Mouse (Mus musculus) forebrain, postnatal 0 days (tissue): Measurements from ENCODE around the gene Lrrc25. TPM values are rescaled to one million over a fixed set of nuclear protein-coding genes. Genes with fewer than 3 reads are reported as not detected.

Experiments
- ATAC-seq: fragments of 200-750 bp; cut with Nextera tagmentation; 2 replicates; pipeline ENCODE4 v1.8.0; 2017; ENCODE audit warnings: mild to moderate bottlenecking, moderate library complexity
- DNase-seq: peaks from one replicate; pipeline ENCODE4 v3.0.0-alpha.2; 2015
- H3K27ac ChIP-seq: fragments of 300-500 bp; sonication (generic); 2 replicates; pipeline ENCODE4 v1.5.1; 2014; ENCODE audit warnings: low read depth, mild to moderate bottlenecking, antibody characterized with exemption, low read length, moderate library complexity, mixed read lengths
- H3K27me3 ChIP-seq: fragments of 300-500 bp; sonication (generic); 2 replicates; pipeline ENCODE4 v1.6.1; 2014; ENCODE audit warnings: mild to moderate bottlenecking, low read length, mixed read lengths; ENCODE audit not compliant: insufficient read depth
- H3K36me3 ChIP-seq: fragments of 300-500 bp; sonication (generic); 2 replicates; pipeline ENCODE4 v1.6.1; 2014; ENCODE audit warnings: mild to moderate bottlenecking, moderate library complexity; ENCODE audit not compliant: insufficient read depth
- H3K4me1 ChIP-seq: fragments of 300-500 bp; sonication (generic); 2 replicates; pipeline ENCODE4 v1.6.1; 2014; ENCODE audit warnings: antibody characterized with exemption; ENCODE audit not compliant: insufficient read depth
- H3K4me2 ChIP-seq: fragments of 300-500 bp; sonication (generic); 2 replicates; pipeline ENCODE4 v1.6.1; 2014; ENCODE audit warnings: low read depth, mild to moderate bottlenecking, moderate library complexity
- H3K4me3 ChIP-seq: fragments of 300-500 bp; sonication (generic); 2 replicates; pipeline ENCODE4 v1.5.1; 2014; ENCODE audit warnings: low read depth, low read length, mixed read lengths
- H3K9ac ChIP-seq: fragments of 300-500 bp; sonication (generic); 2 replicates; pipeline ENCODE4 v1.6.1; 2014; ENCODE audit warnings: mild to moderate bottlenecking
- H3K9me3 ChIP-seq: fragments of 300-500 bp; sonication (generic); 2 replicates; pipeline ENCODE4 v1.6.1; 2016; ENCODE audit warnings: low read length
- CTCF ChIP-seq: sonication (generic); IDR thresholded peaks from 2 replicates; pipeline ENCODE4 v1.5.1; 2016; ENCODE audit warnings: antibody characterized with exemption, control low read depth, low read depth
- WGBS: fragments of 180-500 bp; shearing (Covaris S2); extraction: QIAGEN DNeasy Blood & Tissue Kit; methylation state at CpG from one replicate; pipeline ENCODE4 v1.1.7; 2014; 5-methylcytosine and 5-hydroxymethylcytosine counted together
- polyA plus RNA-seq: library from polyadenylated mRNA; unstranded; fragments of >200 nt; fragmentation: Nextera tagmentation; extraction: Ambion mirVana; gene quantifications from 2 replicates; pipeline ENCODE4 v1.2.1, GENCODE M21; 2015
- total RNA-seq: library from RNA; depleted of rRNA; stranded (reverse); fragments of >200 nt; gene quantifications from 2 replicates; pipeline ENCODE4 v1.2.3, GENCODE M21; 2014

Lrrc25 gene
- total and polyA plus RNA-seq, 2 experiments from 2014 or later: 1.2 to 2.8 TPM

DNA sequence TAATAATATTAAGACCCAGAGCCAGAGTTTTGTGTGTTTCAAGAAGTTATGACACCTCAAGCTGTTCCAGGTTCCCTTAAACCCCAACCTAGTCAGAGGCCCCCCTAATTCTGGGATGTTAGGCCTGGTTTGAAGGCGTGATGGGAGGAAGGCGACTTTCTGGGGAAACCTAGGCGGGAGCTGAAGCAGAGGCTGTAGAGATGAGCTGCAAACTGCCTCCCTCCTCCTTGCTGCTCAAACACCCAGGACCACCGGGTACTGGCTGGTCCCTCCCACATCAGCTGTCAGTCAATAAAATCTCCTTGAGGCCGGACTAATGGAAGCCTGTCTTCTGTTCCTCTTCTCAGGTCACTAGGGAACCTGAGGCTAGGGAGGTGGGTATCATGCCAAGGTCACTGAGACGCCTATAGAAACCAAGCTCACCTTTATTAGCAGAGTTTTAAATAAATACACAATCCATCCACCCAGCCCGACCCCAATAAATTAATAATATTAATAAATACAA, 13.1 kb downstream of the Lrrc25 start:
- H3K36me3 ChIP-seq: no peaks in the 10 kb centered on the region
- DNase-seq: no peak
- H3K4me3 ChIP-seq: peak overlapping the region; percentile 40
- ATAC-seq: no peak
- no peaks in the 10 kb centered on the region for H3K9me3 ChIP-seq
- 0 out of 2 replicates have a peak, but pooled peaks cover 3% of the 10 kb centered on the region for H3K4me1 ChIP-seq
- H3K4me2 ChIP-seq: peak overlapping the region; percentile 60
- 61% methylated on average over 7 of the region's 7 CpGs for WGBS
- H3K9ac ChIP-seq: peak overlapping the region; percentile 53
- H3K27ac ChIP-seq: peak overlapping the region; percentile 74; the same call in 1 of the 2 replicates
- no peak for TF ChIP-seq CTCF
- H3K27me3 ChIP-seq: no peaks in the 10 kb centered on the region; the same call in 1 of the 2 replicates

- no peaks in the 10 kb centered on the region for H3K9me3 ChIP-seq
- H3K9ac ChIP-seq: peak overlapping the region; percentile 53
- H3K27me3 ChIP-seq: no peaks in the 10 kb centered on the region; the same call in 1 of the 2 replicates
- H3K4me2 ChIP-seq: peak overlapping the region; percentile 60
- DNase-seq: peak; percentile 95
- H3K4me1 ChIP-seq: 0 out of 2 replicates have a peak, but pooled peaks cover 3% of the 10 kb centered on the region
- peak overlapping the region; percentile 40 for H3K4me3 ChIP-seq
- ATAC-seq: peak; percentile 97
- peak; percentile 100 for TF ChIP-seq CTCF
- WGBS: 2% methylated on average over 60 of the region's 60 CpGs
- H3K36me3 ChIP-seq: no peaks in the 10 kb centered on the region
- peak overlapping the region; percentile 74 for H3K27ac ChIP-seq
Measured at GRCm38 (mm10) chr8:70629574-70630531, 13.9 kb downstream of the Lrrc25 start.

- 18% methylated on average over 22 of the region's 22 CpGs for WGBS
- H3K36me3 ChIP-seq: no peaks in the 10 kb centered on the region
- DNase-seq (peak; percentile 11), ATAC-seq (0 out of 2 replicates have a peak, but pooled peaks have one; percentile 7)
- peak overlapping the region; percentile 60; the same call in 1 of the 2 replicates for H3K4me2 ChIP-seq
- no peak overlapping the region for H3K9ac ChIP-seq
- H3K9me3 ChIP-seq: no peaks in the 10 kb centered on the region
- 0 out of 2 replicates have a peak, but pooled peaks cover 3% of the 10 kb centered on the region for H3K4me1 ChIP-seq
- H3K4me3 ChIP-seq: no peak overlapping the region
- TF ChIP-seq CTCF: no peak
- H3K27me3 ChIP-seq: no peaks in the 10 kb centered on the region; the same call in 1 of the 2 replicates
- no peak overlapping the region for H3K27ac ChIP-seq
Measured at GRCm38 (mm10) chr8:70630532-70631381, 14.8 kb downstream of the Lrrc25 start.

- no peak for TF ChIP-seq CTCF
- Histone ChIP-seq H3K4me2 (no peak overlapping the region), H3K4me1 (0 out of 2 replicates have a peak, but pooled peaks cover 3% of the 10 kb centered on the region), H3K4me3 (no peak overlapping the region), H3K27ac (no peak overlapping the region), H3K9me3 (no peaks in the 10 kb centered on the region), H3K36me3 (no peaks in the 10 kb centered on the region), H3K27me3 (no peaks in the 10 kb centered on the region; the same call in 1 of the 2 replicates), H3K9ac (no peak overlapping the region)
- 24% methylated on average over 24 of the region's 24 CpGs for WGBS
- no peak for ATAC-seq
- DNase-seq: no peak
Measured at GRCm38 (mm10) chr8:70631436-70631835, 15.5 kb downstream of the Lrrc25 start.

DNA sequence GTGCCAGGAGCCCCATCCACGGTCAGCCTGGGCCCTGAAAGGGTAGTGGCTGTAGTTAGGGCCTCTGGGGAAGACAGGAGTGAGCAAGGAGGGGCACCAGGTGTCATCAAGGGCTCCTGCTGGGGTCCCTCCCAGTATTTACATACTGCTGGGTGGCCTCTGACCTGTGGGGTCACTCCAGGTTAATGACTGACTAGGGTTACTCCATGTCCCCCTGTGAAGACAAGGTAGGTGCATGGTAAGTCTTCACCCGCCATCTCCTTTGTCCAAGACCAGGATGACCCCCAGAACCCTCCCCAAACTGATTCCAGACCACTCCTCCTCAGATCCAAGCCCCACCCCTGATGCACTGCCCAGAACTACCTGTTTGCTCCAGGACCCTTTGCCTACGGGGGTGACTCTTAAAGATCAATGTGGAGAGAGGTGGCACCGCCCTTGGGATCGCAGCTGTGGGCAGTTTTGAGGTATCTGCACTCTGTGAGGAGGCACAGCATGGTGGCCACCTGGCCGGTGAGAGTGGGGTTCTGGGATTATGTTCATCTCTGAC, 16.5 kb downstream of the Lrrc25 start, which contains the start of gene Gdf15:
Gene Gdf15, minus strand, starts transcription at position 111 of the 547 bp plus-strand sequence.
- no peak within 1 kb of the TSS; the same call in 1 of the 2 replicates for H3K9ac ChIP-seq
- 85% methylated on average over 6 of the region's 6 CpGs for WGBS
- no peak within 1 kb of the TSS for H3K4me2 ChIP-seq
- no peaks in the 10 kb centered on the region for H3K36me3 ChIP-seq
- no peak within 1 kb of the TSS for H3K27ac ChIP-seq
- TF ChIP-seq CTCF: no peak
- ATAC-seq (no peak), DNase-seq (no peak)
- H3K4me1 ChIP-seq: 0 out of 2 replicates have a peak, but pooled peaks cover 3% of the 10 kb centered on the region
- H3K27me3 ChIP-seq: no peaks in the 10 kb centered on the region; the same call in 1 of the 2 replicates
- H3K4me3 ChIP-seq: no peak within 1 kb of the TSS
- no peaks in the 10 kb centered on the region for H3K9me3 ChIP-seq

DNA sequence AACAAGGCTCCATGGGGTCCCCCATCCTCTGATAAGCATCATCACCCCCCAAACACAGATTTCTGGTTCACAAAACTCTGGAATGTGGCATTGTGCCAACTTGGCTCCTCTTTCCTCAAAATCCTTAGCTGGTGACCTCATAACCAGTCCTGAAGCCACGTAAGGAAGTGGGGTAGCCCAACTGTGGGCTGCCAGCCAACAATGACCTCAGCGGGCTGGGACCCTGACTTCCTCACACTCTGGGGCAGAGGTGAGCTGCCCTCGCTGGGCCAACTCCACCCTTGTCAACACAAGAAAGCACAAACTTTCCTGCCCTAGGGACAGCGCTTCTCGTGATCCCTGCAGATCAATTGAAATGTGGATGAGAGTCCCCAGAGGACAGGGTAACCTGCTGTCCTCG, 18.1 kb downstream of the Lrrc25 start:
- no peak for TF ChIP-seq CTCF
- WGBS: 54% methylated on average over 6 of the region's 6 CpGs
- Histone ChIP-seq H3K4me3 (no peak overlapping the region), H3K27ac (no peak overlapping the region), H3K36me3 (no peaks in the 10 kb centered on the region), H3K4me2 (no peak overlapping the region), H3K4me1 (0 out of 2 replicates have a peak, but pooled peaks cover 3% of the 10 kb centered on the region), H3K9me3 (no peaks in the 10 kb centered on the region), H3K27me3 (no peaks in the 10 kb centered on the region; the same call in 1 of the 2 replicates), H3K9ac (no peak overlapping the region)
- DNase-seq (no peak), ATAC-seq (no peak)
